Mouse (Mus musculus): Measurements from ENCODE around the gene Polg. TPM values are rescaled to one million over a fixed set of nuclear protein-coding genes. Genes with fewer than 3 reads are reported as not detected.

Gene Polg
- polyA plus RNA-seq, 1 experiment from 2014 or later = 29.7 TPM

- peak overlapping the region; percentile 100 for H3K9ac ChIP-seq
- H3K36me3 ChIP-seq (ENCODE audit: poor library complexity, severe bottlenecking) = peaks cover 54% of the 10 kb centered on the region
- peak overlapping the region; percentile 99 for H3K4me3 ChIP-seq
- no peaks in the 10 kb centered on the region for H3K27me3 ChIP-seq
- H3K4me2 ChIP-seq = peak overlapping the region; percentile 99
- peaks cover 71% of the 10 kb centered on the region for H3K4me1 ChIP-seq
- WGBS = under 1% methylated on average over 46 of the region's 79 CpGs
- no peaks in the 10 kb centered on the region for H3K9me3 ChIP-seq (replicated peaks)
- peak overlapping the region; percentile 100 for H3K27ac ChIP-seq
- ATAC-seq = peak; percentile 22; the same call in 1 of the 2 replicates
Observed at GRCm38 (mm10) chr7:79508280-79509234, 42.4 kb upstream of the Polg start.

GRCm38 (mm10) chr7:79507756-79508155, 41.6 kb upstream of the Polg start:
- no peak for ATAC-seq
- Histone ChIP-seq H3K4me1 (peaks cover 71% of the 10 kb centered on the region), H3K27ac (peak overlapping the region; percentile 100), H3K4me3 (peak overlapping the region; percentile 99), H3K9ac (peak overlapping the region; percentile 100), H3K36me3 (ENCODE audit: poor library complexity, severe bottlenecking) (peaks cover 57% of the 10 kb centered on the region), H3K9me3 (replicated peaks) (no peaks in the 10 kb centered on the region), H3K4me2 (peak overlapping the region; percentile 99), H3K27me3 (no peaks in the 10 kb centered on the region)
- 14% methylated on average over 1 of the region's 1 CpGs for WGBS

- Histone ChIP-seq H3K27me3 (no peaks in the 10 kb centered on the region), H3K9ac (peak overlapping the region; percentile 100), H3K4me3 (peak overlapping the region; percentile 99), H3K4me1 (peaks cover 71% of the 10 kb centered on the region), H3K36me3 (ENCODE audit: poor library complexity, severe bottlenecking) (peaks cover 57% of the 10 kb centered on the region), H3K27ac (peak overlapping the region; percentile 100), H3K9me3 (replicated peaks) (no peaks in the 10 kb centered on the region), H3K4me2 (peak overlapping the region; percentile 99)
- WGBS = under 1% methylated on average over 11 of the region's 11 CpGs
- no peak for ATAC-seq
Observed at GRCm38 (mm10) chr7:79507101-79507705, 41.0 kb upstream of the Polg start.

- Histone ChIP-seq H3K9me3 (replicated peaks) (no peaks in the 10 kb centered on the region), H3K4me2 (peak overlapping the region; percentile 99), H3K4me1 (peaks cover 66% of the 10 kb centered on the region), H3K27me3 (no peaks in the 10 kb centered on the region), H3K9ac (peak overlapping the region; percentile 100), H3K4me3 (peak overlapping the region; percentile 99), H3K36me3 (ENCODE audit: poor library complexity, severe bottlenecking) (peaks cover 61% of the 10 kb centered on the region), H3K27ac (peak overlapping the region; percentile 100)
- under 1% methylated on average over 6 of the region's 6 CpGs for WGBS
- no peak for ATAC-seq
Observed at GRCm38 (mm10) chr7:79506531-79507090, 40.4 kb upstream of the Polg start.

GRCm38 (mm10) chr7:79505876-79506530, 39.8 kb upstream of the Polg start:
- under 1% methylated on average over 28 of the region's 28 CpGs for WGBS
- Histone ChIP-seq H3K4me3 (peak overlapping the region; percentile 99), H3K27ac (peak overlapping the region; percentile 100), H3K36me3 (ENCODE audit: poor library complexity, severe bottlenecking) (peaks cover 62% of the 10 kb centered on the region), H3K4me1 (peaks cover 60% of the 10 kb centered on the region), H3K9me3 (replicated peaks) (no peaks in the 10 kb centered on the region), H3K4me2 (peak overlapping the region; percentile 99), H3K27me3 (no peaks in the 10 kb centered on the region), H3K9ac (peak overlapping the region; percentile 100)
- ATAC-seq = peak; percentile 65

GRCm38 (mm10) chr7:79505376-79505775, 39.2 kb upstream of the Polg start:
- Histone ChIP-seq H3K4me2 (peak overlapping the region; percentile 99), H3K4me1 (peaks cover 54% of the 10 kb centered on the region), H3K9me3 (replicated peaks) (no peaks in the 10 kb centered on the region), H3K4me3 (peak overlapping the region; percentile 99), H3K36me3 (ENCODE audit: poor library complexity, severe bottlenecking) (peaks cover 58% of the 10 kb centered on the region), H3K9ac (peak overlapping the region; percentile 100), H3K27me3 (no peaks in the 10 kb centered on the region), H3K27ac (peak overlapping the region; percentile 100)
- ATAC-seq = no peak
- WGBS = under 1% methylated on average over 22 of the region's 22 CpGs

GRCm38 (mm10) chr7:79504723-79505122, 38.6 kb upstream of the Polg start:
- Histone ChIP-seq H3K27me3 (no peaks in the 10 kb centered on the region), H3K4me1 (peaks cover 47% of the 10 kb centered on the region), H3K36me3 (ENCODE audit: poor library complexity, severe bottlenecking) (peaks cover 53% of the 10 kb centered on the region), H3K9ac (peak overlapping the region; percentile 100), H3K9me3 (replicated peaks) (no peaks in the 10 kb centered on the region), H3K27ac (peak overlapping the region; percentile 100), H3K4me2 (peak overlapping the region; percentile 99), H3K4me3 (peak overlapping the region; percentile 99)
- ATAC-seq = peak; percentile 87
- WGBS = under 1% methylated on average over 36 of the region's 42 CpGs

GRCm38 (mm10) chr7:79503656-79504250, 37.6 kb upstream of the Polg start:
- Histone ChIP-seq H3K4me1 (peaks cover 38% of the 10 kb centered on the region), H3K9me3 (replicated peaks) (no peaks in the 10 kb centered on the region), H3K9ac (peak overlapping the region; percentile 100), H3K27ac (peak overlapping the region; percentile 100), H3K27me3 (no peaks in the 10 kb centered on the region), H3K4me3 (peak overlapping the region; percentile 99), H3K36me3 (ENCODE audit: poor library complexity, severe bottlenecking) (peaks cover 43% of the 10 kb centered on the region), H3K4me2 (peak overlapping the region; percentile 99)
- WGBS = 3% methylated on average over 5 of the region's 5 CpGs
- no peak for ATAC-seq

- no peaks in the 10 kb centered on the region for H3K27me3 ChIP-seq
- H3K9ac ChIP-seq = peak overlapping the region; percentile 100
- H3K27ac ChIP-seq = peak overlapping the region; percentile 100
- no peaks in the 10 kb centered on the region for H3K9me3 ChIP-seq (replicated peaks)
- H3K4me1 ChIP-seq = peaks cover 36% of the 10 kb centered on the region
- 8% methylated on average over 6 of the region's 6 CpGs for WGBS
- peak overlapping the region; percentile 99 for H3K4me2 ChIP-seq
- ATAC-seq = no peak
- H3K4me3 ChIP-seq = peak overlapping the region; percentile 99
- peaks cover 36% of the 10 kb centered on the region for H3K36me3 ChIP-seq (ENCODE audit: poor library complexity, severe bottlenecking)
Observed at GRCm38 (mm10) chr7:79503103-79503455, 36.9 kb upstream of the Polg start.

- Histone ChIP-seq H3K9ac (peak overlapping the region; percentile 100), H3K27ac (peak overlapping the region; percentile 100), H3K4me3 (peak overlapping the region; percentile 99), H3K36me3 (ENCODE audit: poor library complexity, severe bottlenecking) (peaks cover 30% of the 10 kb centered on the region), H3K4me1 (peaks cover 36% of the 10 kb centered on the region), H3K4me2 (peak overlapping the region; percentile 99), H3K27me3 (no peaks in the 10 kb centered on the region), H3K9me3 (replicated peaks) (no peaks in the 10 kb centered on the region)
- ATAC-seq = no peak
- 7% methylated on average over 10 of the region's 10 CpGs for WGBS
Observed at GRCm38 (mm10) chr7:79502152-79503102, 36.3 kb upstream of the Polg start.

Measured in forebrain, embryonic 13.5 days (tissue).